8 mouse cellular contexts compared by ENCODE assay signal in the genomic region with DNA sequence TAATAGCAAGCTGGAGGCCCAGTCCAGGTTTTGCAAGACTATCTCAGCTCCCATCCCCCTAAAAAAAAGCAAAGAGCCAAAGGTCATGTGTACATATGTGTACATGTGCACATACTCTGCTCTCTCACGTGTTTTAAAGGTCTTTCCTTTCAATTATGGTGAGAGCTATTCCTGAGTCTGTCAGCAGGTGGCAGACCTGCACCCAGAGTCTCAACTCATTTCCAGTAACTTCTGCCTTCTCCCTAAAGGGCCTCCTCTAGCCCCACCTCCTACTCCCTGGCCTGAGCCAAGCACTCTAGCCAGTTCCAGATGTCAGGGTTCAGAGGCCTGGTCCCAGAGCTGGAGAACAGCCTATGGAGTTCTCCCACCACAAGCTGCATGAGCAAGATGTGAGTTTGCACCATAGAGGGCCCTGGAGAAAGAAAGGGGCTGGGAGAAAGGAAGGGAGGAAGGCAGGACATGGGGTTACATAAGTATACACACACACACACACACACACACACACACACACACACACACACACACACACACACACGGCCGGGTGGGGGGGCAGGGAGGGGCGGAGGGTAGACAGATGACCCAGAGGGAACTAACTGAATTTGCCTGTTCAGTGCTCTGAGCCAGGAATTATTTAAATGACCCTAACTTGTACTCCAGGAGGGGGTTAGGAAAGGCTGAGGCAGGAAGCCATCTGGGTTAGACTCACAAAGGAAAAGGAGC. TPM values are rescaled to one million over a fixed set of nuclear protein-coding genes. Genes with fewer than 3 reads are reported as not detected.
DNase-seq lines count a peak whose midpoint lies in the region; ATAC-seq and TF ChIP-seq lines count a peak whose summit lies in the region.

A gene (plus strand): TSS at position 272 of the 720 bp plus-strand sequence.

- peak; percentile 84 for ATAC-seq in megakaryocyte, adult 5-6 weeks (ENCODE audit: poor library complexity, severe bottlenecking)

- intact Hi-C loops in left cerebral cortex, adult 2 months (cut with DNase I): loop anchor here (1.0 to 5.0 kb wide), 2 partner anchors 49 to 149 kb away; a partner anchor contains a TSS

- H3K4me3 ChIP-seq in left cerebral cortex, adult 2 months: no peak within 1 kb of the TSS

- DNase-seq in adipocyte (ENCODE audit: low spot score): peak; percentile 99
- peak; percentile 85 for DNase-seq in embryo, embryonic 10 days (ENCODE audit: low spot score)
- peak; percentile 68 for DNase-seq in gastrocnemius, postnatal 10 days
- DNase-seq in hindlimb bud, embryonic 11.5 days (ENCODE audit: extremely low spot score, low read depth, low spot score): peak; percentile 92
- DNase-seq in left cerebral cortex, adult 2 months (ENCODE audit: extremely low spot score in 1 of 2, low spot score in 2 of 2): peak; percentile 58 to 70
- peak; percentile 52 for DNase-seq in right cerebral cortex, adult 18-20 months
- DNase-seq in urinary bladder, adult 2 months (ENCODE audit: low spot score): peak; percentile 47

- TF ChIP-seq CTCF in left cerebral cortex, adult 2 months (IDR thresholded peaks at IDR 0.05): peak; percentile 85

- no peak within 1 kb of the TSS for H3K27ac ChIP-seq in left cerebral cortex, adult 2 months

RNA-seq across cellular contexts. Expression of the gene that starts here (rescaled TPM):
- total RNA-seq in gastrocnemius, postnatal 10 days (2021): 1 to 10 TPM in 1 of 2 experiments, under 1 TPM in 1; 0.82 to 1.2 TPM
- under 1 TPM; 0.25 to 0.37 TPM for total RNA-seq in left cerebral cortex, adult 2 months (2021)
- total RNA-seq in megakaryocyte, adult 5-6 weeks (2015): 9.2 and 11.8 TPM in 2 replicates
- total RNA-seq in megakaryocyte, adult 5-6 weeks (2017): 15.1 and 15.9 TPM in 2 replicates
- polyA plus RNA-seq in urinary bladder, adult 2 months (2012; rRNA removed): 5.0 and 6.3 TPM in 2 replicates

Comparison
In these comparisons a context has a peak if more than half of its experiments do, and no peak if none do; other contexts are left out.
1. RNA of the gene that starts here (total RNA-seq): 9.2 to 15.9 TPM in megakaryocyte, adult 5-6 weeks; 0.82 to 1.2 TPM in gastrocnemius, postnatal 10 days and 0.25 to 0.37 TPM in left cerebral cortex, adult 2 months; every median in the first group is over 4 times any median in the second.
2. Peak in DNase-seq in left cerebral cortex, adult 2 months; RNA of the gene not detected or under 1 TPM.
3. DNase-seq: peak in every context shown above with its lines; median percentile 99 in adipocyte; 92 in hindlimb bud, embryonic 11.5 days; 85 in embryo, embryonic 10 days; 68 in gastrocnemius, postnatal 10 days; 64 in left cerebral cortex, adult 2 months; 52 in right cerebral cortex, adult 18-20 months; 47 in urinary bladder, adult 2 months.